Mouse (Mus musculus) layer of hippocampus, postnatal 10 days (tissue): ENCODE data around the gene Gmppb. TPM values are rescaled to one million over a fixed set of nuclear protein-coding genes. Genes with fewer than 3 reads are reported as not detected.
A peak's percentile ranks its signal among the peaks of the same experiment; 100 is the strongest.
"Not testable (repeated sequence)": the region's sequence is repeated elsewhere in the genome, so short reads cannot be mapped to it uniquely, and the experiment has no call there.

Experiments used
- DNase-seq, 2 experiments: peaks; one replicate each; pipeline ENCODE4 v3.0.0; 2021; ENCODE audit warnings: low spot score in 2 of 2
- long read RNA-seq: library from polyadenylated mRNA; stranded (forward); transcript quantifications from one replicate; pipeline ENCODE4 v2.0.0, GENCODE M21; 2023
- total RNA-seq, 2 experiments: library from RNA; stranded (reverse); gene quantifications; 2 replicates each; pipeline ENCODE4 v1.2.3; 2021

Gene Gmppb
- 10 to 100 TPM; 16.0 to 18.3 TPM for total RNA-seq
- long read RNA-seq, transcript Gmppb-202 (9 exons, 2,702 nt) = major isoform, 21 of 27 reads
- long read RNA-seq, partial matches to known transcripts = 0 of 27 reads
- long read RNA-seq, other reads (novel, unspliced or antisense) = 0 of 27 reads

- DNase-seq = peak; percentile 93 to 95
Observed at GRCm38 (mm10) chr9:108049016-108049455, at the start of gene Gmppb. Gene Gmppb, plus strand, starts transcription at chr9:108049242.

DNA sequence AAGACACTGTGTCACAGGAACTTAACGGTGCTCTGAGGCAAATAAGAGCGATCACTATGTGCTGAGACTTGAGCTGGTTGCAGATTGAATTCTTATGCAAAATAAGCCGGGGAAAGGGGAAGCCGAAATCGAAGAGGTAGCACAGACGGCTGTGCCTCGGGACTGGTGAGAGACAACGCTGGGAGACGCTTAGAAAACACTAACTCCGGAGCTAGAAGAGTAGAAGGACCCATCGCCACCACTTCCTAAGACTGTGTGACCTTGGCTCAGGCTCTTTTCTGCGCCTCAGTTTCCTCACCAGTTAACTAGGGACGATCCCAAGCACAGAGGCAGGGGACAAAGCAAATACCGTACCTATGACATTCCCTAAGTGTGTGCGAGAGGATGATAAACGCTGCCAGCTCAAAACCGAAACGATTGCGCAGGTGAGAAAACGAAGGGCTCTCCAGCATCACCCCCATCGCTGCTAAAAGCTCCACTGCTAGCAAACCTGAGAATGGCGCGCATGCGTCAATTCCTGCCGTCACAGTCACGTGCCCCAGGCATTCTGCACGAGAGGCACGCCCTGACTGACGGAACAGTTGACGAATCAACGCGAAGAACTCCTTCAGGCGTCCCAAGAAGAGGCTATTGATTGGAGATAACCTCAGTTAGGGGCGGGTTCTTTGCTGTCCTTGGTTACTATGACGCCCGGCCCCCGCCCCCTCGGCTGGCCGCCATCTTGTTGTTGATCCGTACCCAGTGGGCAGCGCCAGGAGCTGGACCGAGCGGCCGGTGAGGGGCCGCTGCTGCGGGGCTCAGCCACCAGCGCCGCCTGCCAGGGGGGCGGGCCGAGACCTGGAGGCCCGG is 46.9 kb upstream of the Gmppb start, which contains the start of gene Ip6k1:
Ip6k1 (plus strand) TSS at position 580 of the 849 bp plus-strand sequence.
- peak; percentile 100 for DNase-seq

DNA sequence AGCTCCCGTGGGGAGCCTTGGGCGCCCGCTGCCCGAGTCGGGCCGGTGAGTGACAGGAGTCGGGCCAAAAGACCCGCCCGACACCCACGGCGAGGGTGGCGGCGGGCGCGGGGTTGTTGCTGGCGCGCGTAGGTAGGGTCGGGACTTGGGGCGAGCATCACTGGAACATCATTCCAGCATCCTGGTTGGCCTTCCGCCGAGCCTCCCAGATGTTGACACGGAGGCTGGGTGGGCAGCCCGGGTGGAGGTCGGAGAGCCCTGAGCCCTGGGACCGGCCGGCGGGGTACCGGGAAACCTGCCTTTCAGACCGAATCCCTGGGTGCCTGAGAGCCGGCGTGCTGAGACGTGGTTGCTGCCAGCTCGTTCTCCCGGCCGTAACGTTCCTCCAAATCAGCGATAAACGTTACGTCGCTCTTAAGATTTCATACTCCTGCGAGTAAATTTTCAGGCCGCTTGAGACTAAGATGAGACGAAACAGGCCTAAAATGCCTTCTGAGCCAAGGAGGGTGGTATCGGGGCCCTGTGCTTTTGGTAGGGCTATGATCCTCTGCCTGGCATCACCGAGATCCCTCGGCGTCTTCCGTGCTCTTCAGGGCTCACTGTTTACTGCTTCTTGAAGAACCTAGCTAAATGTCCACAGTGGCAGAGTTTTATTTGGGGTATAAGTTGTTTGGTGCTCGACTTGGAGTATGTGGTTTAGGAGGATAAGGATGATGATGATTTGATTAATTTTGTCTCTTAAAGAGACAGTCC is 46.1 kb upstream of the Gmppb start:
- no peak for DNase-seq

DNA sequence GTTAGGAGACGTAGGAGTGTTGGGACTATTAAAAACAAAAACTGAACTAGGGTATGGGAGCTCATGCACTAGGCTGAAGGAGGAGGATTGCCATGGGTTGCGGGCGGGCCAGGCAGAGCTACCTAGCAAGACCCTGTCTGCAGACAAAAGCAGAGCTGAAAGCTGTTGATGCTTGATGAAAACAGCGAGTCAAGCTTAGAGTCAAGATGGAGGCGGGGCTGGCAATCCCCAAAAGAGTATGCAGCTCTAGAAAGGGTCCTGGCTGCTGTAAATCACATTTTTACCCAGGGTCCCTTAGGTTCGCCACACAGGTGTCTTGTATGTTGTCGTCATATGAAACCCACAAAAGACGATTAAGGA is 45.5 kb upstream of the Gmppb start:
- peak in 1 of 2 experiments; percentile 20 for DNase-seq

- DNase-seq = no peak
Observed at GRCm38 (mm10) chr9:108008041-108008440, 41.0 kb upstream of the Gmppb start.

DNA sequence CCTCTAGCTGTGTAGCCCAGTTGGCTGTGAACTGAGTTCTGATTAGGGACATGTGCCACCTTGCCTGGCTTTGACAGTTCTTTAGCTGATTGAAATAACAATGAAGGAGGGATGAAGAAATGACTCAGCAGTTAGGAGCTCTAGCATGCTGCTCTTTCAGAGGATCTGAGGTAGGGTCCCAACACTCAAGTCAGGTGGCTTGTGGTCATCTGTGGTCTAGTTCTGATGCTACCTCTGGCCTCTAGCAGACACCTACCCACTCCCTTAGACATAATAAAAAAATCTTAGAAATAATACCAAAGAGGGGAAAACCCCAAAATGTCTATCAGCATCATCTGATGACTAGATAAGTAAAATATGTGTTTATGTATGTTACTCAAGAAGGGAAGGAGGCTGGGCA is 38.7 kb upstream of the Gmppb start:
- no peak for DNase-seq

DNA sequence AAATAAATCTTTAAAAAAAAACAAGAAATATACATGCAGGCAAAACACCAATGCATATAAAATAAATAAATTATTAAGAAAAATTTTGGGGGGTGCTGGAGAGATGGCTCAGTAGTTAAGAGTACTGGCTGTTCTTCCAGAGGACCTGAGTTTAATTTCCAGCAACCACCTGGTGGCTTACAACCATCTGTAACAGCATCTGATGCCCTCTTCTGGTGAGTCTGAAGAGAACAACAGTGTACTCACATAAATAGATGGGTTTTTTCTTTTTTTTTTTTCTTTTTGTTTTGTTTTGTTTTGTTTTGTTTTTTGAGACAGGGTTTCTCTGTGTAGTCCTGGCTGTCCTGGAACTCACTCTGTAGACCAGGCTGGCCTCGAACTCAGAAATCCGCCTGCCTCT is 35.5 kb upstream of the Gmppb start:
- DNase-seq = not testable (repeated sequence)

GRCm38 (mm10) chr9:108017127-108017526 is 31.9 kb upstream of the Gmppb start:
- DNase-seq = no peak

DNA sequence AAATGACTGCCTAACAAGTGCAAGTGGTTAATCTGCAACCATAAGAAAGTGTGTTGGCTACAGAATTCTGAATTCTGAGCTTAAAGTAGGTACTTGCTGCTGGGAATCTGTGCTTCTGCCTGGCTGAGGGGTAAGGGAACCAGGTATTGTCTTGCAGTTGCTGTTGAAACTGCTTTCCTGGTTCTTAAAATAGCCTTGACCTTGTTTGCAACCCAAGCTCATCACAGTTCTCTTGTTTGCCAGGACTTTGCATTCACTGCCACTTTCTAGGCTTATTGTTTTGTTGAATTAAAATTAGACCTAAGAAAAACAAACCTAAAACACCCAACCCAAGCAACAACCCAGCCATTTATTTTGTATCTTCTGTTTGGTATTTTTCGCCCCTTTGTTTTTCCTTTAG is 28.3 kb upstream of the Gmppb start:
- no peak for DNase-seq

DNA sequence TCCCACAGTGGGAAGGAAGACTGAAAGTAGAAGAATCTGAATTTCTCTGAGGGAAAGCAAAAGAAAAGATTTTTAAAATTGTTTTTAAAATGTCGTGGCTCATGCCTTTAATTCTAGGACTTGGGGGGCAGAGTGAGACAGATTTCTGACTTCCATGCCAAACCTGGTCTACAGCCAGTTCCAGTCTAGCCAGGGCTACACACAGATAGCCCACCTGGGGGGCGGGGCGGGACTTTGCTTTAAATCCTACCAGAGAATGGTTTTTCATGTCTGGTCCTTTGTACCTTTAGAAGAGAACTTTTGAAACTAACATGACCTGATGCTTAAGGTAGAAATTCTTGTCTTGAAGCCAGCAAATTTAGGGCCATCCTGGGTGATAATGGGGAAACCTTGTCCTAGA is 25.8 kb upstream of the Gmppb start:
- no peak for DNase-seq

DNA sequence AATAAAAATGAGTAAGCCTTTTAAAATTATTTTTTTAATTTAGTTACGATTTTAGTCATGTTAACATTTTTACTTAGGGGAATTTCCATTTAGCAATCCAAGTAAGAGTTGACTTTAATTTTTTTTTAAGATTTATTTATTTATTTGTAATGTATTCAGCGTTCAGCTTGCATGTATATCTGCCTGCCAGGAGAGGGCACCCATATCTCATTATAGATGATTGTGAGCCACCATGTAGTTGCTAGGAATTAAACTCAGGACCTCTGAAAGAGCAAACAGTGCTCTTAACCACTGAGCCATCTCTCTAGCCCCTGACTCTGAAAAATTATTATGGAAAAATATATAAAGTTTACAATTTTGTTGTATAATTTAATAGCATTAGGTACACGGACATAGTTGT is 22.5 kb upstream of the Gmppb start:
- DNase-seq = no peak

DNA sequence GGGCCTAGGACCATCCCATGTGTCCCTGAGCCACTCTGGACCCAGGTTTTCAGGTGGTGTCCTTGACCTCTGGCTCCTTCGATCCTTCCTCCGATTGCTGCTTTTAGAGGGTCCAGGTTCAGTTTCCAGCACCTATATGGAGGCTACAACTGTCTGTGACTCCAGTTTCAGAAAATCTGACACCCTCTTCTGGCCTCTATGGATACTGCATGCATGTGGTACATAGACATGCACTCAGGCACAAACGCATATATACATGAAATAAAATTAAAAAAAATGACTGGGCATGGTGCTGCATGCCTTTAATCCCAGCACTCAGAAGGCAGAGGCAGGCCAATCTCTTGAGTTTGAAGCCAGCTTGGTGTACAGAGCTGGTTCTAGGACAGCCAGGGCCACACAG is 21.2 kb upstream of the Gmppb start:
- no peak for DNase-seq

- no peak for DNase-seq
Observed at GRCm38 (mm10) chr9:108032126-108032525, 16.9 kb upstream of the Gmppb start.

GRCm38 (mm10) chr9:108035331-108036156 is 13.5 kb upstream of the Gmppb start:
- DNase-seq = no peak

DNA sequence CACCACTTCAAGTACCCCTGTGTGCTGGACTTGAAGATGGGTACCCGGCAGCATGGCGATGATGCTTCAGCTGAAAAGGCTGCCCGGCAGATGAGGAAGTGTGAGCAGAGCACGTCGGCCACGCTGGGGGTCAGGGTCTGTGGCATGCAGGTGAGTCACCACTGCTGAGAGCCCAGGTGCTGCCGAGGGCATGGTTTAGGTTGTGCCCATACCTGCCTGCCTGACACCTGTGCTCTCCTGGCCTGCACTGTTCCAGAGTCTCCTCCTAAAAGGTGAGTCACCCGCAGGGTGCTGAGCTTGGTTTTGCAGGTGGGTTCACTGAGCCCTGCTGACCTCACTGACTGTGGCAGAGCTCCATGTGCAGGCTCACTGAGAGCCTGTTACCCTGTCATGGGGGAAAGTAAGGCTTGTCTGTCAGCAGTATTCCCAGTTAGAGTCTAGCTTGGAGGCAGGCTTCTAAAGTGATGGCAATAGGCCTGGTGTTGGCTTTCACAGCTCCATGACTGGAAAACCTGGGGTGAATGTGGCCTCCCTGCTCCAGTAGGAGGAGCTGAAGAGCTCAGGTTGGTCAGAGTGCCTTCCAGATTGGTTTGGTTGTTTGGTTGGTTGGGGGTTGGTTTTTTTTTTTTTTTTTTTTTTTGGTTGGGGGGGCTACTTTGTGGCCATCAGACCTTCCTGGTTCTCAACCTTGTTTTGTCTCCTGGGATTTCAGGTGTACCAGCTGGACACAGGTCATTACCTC is 4.1 kb upstream of the Gmppb start:
- no peak for DNase-seq

GRCm38 (mm10) chr9:108046582-108046981 is 2.5 kb upstream of the Gmppb start:
- no peak for DNase-seq

DNA sequence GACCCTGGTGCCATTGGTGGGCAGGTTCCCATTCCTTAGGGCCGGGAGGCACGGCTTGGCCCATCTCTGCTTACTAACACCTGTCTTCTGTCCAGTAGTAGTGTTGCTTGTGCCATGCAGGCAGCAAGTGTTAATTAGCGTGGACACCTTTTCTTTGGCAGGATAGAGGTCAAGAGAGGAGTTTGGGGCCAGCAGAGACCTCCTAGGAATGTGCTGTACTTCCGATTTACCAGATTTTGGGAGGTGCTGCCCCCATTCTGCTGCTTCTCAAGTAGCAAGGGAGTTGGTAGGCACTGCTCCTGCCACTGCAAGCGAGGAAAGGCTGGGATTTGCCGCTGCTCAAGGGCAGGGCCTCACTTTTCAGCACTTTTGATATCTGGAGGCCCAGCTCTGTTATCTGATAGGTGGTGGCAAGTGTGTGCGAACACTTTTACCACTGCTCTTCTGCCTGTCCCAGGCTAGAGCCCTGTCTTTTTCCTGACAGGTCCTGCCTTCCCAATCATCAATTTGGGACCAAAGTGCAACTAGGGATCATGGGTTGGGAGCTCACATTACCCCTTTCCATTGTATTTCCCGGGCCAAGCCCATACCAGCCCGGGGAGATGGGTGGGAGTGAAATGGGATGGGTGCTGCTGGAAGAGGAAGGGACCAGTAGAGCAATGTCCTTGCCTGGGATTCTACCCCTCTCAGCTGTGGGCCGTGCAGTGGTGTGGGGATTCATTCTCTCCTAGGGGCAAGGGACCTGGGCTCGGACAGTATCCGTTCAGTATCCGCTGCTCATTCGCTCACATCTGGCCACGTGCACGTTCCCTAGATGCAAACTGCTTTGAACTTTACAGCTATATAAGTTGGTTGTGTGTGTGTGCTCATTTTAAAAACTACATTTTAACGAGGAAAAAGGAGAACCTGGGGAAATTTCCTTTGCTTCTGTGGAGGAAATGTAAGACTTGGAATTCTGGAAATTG is 1.2 kb upstream of the Gmppb start:
- DNase-seq = no peak

GRCm38 (mm10) chr9:108048566-108048955 is 481 bp upstream of the Gmppb start:
- DNase-seq = no peak

DNA sequence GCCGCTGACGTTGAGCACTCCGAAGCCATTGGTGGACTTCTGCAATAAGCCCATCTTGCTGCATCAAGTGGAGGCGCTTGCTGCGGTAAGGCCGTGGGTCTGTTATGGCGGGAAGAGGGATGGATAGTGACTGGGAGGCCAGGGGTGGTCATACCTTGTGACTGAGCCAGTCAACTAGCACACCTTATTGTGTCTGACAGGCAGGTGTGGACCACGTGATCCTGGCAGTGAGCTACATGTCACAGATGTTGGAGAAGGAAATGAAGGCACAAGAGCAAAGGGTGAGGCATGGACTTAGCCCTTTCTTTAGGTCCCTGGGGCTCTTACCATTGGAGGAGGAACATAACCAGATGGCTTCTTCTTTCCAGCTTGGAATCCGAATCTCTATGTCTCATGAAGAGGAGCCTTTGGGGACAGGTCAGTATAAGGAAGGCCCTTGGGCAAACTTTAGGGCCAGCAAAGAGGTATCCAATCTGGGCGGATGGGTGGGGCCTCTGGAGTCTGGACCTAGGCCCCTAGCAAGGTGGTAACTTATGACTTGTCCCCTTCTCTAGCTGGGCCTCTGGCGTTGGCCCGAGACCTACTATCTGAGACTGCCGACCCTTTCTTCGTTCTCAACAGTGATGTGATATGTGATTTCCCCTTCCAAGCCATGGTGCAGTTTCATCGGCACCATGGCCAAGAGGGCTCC is 664 bp downstream of the Gmppb start:
- no peak for DNase-seq
